Mouse (Mus musculus): ENCODE results near the gene Syt7.

GRCm38 (mm10) chr19:10427431-10427830 is 38.5 kb downstream of the Syt7 start:
- TF ChIP-seq CTCF (IDR thresholded peaks at IDR 0.05; ENCODE audit: low read depth) (no peak), EP300 (IDR thresholded peaks at IDR 0.05; ENCODE audit: low read depth) (no peak)

All from heart, postnatal 0 days (tissue).